Mouse (Mus musculus) MEL (cell line): ENCODE data around the gene Egfl7. TPM values are rescaled to one million over a fixed set of nuclear protein-coding genes. Genes with fewer than 3 reads are reported as not detected.

ENCODE experiments used
- DNase-seq: peaks from one replicate; pipeline ENCODE4 v3.0.0; 2011; ENCODE audit warnings: low read depth, low spot score
- H3K27ac ChIP-seq: 2 replicates; pipeline ENCODE4 v1.5.1; 2012; ENCODE audit warnings: low read depth, mild to moderate bottlenecking, control low read depth, low read length, moderate library complexity; ENCODE audit not compliant: control insufficient read depth
- H3K27me3 ChIP-seq, 2 experiments: fragments of 150-350 bp in 1 of 2; sonication (generic) in 1 of 2; 2 replicates each; pipeline ENCODE4 v1.6.1; 2012; ENCODE audit warnings: low read length in 2 of 2, mild to moderate bottlenecking in 2 of 2, improper control_type of control experiment in 1 of 2, moderate library complexity in 1 of 2; ENCODE audit not compliant: insufficient read depth in 2 of 2, control insufficient read depth in 1 of 2
- H3K36me3 ChIP-seq, 2 experiments: 2 replicates each; pipeline ENCODE4 v1.6.1; 2012 to 2014; ENCODE audit warnings: low read length in 2 of 2, improper control_type of control experiment in 1 of 2, inconsistent platforms in 1 of 2, mild to moderate bottlenecking in 1 of 2; ENCODE audit not compliant: insufficient read depth in 2 of 2, control insufficient read depth in 1 of 2
- H3K4me1 ChIP-seq, 2 experiments: fragments of 150-350 bp in 1 of 2; sonication (generic) in 1 of 2; 2 replicates each; pipeline ENCODE4 v1.6.1; 2012; ENCODE audit warnings: low read length in 2 of 2, improper control_type of control experiment in 1 of 2, mild to moderate bottlenecking in 1 of 2; ENCODE audit not compliant: insufficient read depth in 2 of 2, control insufficient read depth in 1 of 2
- H3K4me3 ChIP-seq, 2 experiments: fragments of 150-350 bp in 1 of 2; sonication (generic) in 1 of 2; 2 replicates each; pipeline ENCODE4 v1.5.1; 2012; ENCODE audit warnings: low read depth in 2 of 2, low read length in 2 of 2, mild to moderate bottlenecking in 2 of 2, moderate library complexity in 2 of 2, control low read depth in 1 of 2, improper control_type of control experiment in 1 of 2; ENCODE audit not compliant: control insufficient read depth in 1 of 2, insufficient read depth in 1 of 2
- H3K79me2 ChIP-seq: 2 replicates; pipeline ENCODE4 v1.6.1; 2012; ENCODE audit warnings: mild to moderate bottlenecking, low read length, moderate library complexity; ENCODE audit not compliant: control insufficient read depth, poor library complexity, insufficient read depth
- H3K9ac ChIP-seq: 2 replicates; pipeline ENCODE4 v1.6.1; 2012; ENCODE audit warnings: low read depth, mild to moderate bottlenecking, control low read depth, low read length, moderate library complexity; ENCODE audit not compliant: control insufficient read depth, poor library complexity, severe bottlenecking
- H3K9me3 ChIP-seq: fragments of 150-350 bp; sonication (generic); replicated peaks from 2 replicates; pipeline ENCODE4 v1.6.1; 2012; ENCODE audit warnings: mild to moderate bottlenecking, low read length, improper control_type of control experiment, moderate library complexity; ENCODE audit not compliant: insufficient read depth
- BHLHE40 ChIP-seq: IDR thresholded peaks from 2 replicates; pipeline ENCODE4 v1.6.1; 2012; ENCODE audit warnings: low read depth, mild to moderate bottlenecking, inconsistent platforms, low read length, improper control_type of control experiment, borderline replicate concordance
- CHD1 ChIP-seq: IDR thresholded peaks from 2 replicates; pipeline ENCODE4 v1.6.1; 2012; ENCODE audit warnings: low read depth, mild to moderate bottlenecking, inconsistent platforms, low read length, improper control_type of control experiment
- CHD2 ChIP-seq: IDR thresholded peaks from 2 replicates; pipeline ENCODE4 v1.6.1; 2011; ENCODE audit warnings: low read length, improper control_type of control experiment
- CTCF ChIP-seq, 3 experiments: IDR thresholded peaks in 2 of 3; conservative IDR thresholded peaks in 1 of 3; 2 replicates each; pipeline ENCODE4 v1.5.1; 2011 to 2012; ENCODE audit warnings: low read length in 3 of 3, low read depth in 2 of 3, mild to moderate bottlenecking in 2 of 3, improper control_type of control experiment in 1 of 3, inconsistent platforms in 1 of 3, mixed read lengths in 1 of 3, moderate library complexity in 1 of 3; ENCODE audit not compliant: control insufficient read depth in 1 of 3, insufficient read depth in 1 of 3, poor library complexity in 1 of 3, severe bottlenecking in 1 of 3
- E2F4 ChIP-seq: IDR thresholded peaks from 2 replicates; pipeline ENCODE4 v1.6.1; 2011; ENCODE audit warnings: low read depth, low read length, improper control_type of control experiment, borderline replicate concordance
- ELF1 ChIP-seq: IDR thresholded peaks from 2 replicates; pipeline ENCODE4 v1.6.1; 2014; ENCODE audit warnings: low read depth, mild to moderate bottlenecking, inconsistent platforms, low read length, improper control_type of control experiment, moderate library complexity
- EP300 ChIP-seq, 2 experiments: IDR thresholded peaks; 2 replicates each; pipeline ENCODE4 v1.6.1; 2011; ENCODE audit warnings: improper control_type of control experiment in 2 of 2, low read length in 2 of 2, low read depth in 1 of 2, mild to moderate bottlenecking in 1 of 2
- ETS1 ChIP-seq: IDR thresholded peaks from 2 replicates; pipeline ENCODE4 v1.6.1; 2012; ENCODE audit warnings: low read depth, mild to moderate bottlenecking, inconsistent platforms, low read length, improper control_type of control experiment, moderate library complexity
- GABPA ChIP-seq: IDR thresholded peaks from 2 replicates; pipeline ENCODE4 v1.6.1; 2012; ENCODE audit warnings: low read depth, mild to moderate bottlenecking, inconsistent platforms, low read length, improper control_type of control experiment, moderate library complexity
- GATA1 ChIP-seq: IDR thresholded peaks from 2 replicates; pipeline ENCODE4 v1.6.1; 2011; ENCODE audit warnings: low read depth, low read length, improper control_type of control experiment
- JUND ChIP-seq: IDR thresholded peaks from 2 replicates; pipeline ENCODE4 v1.6.1; 2011; ENCODE audit warnings: low read depth, mild to moderate bottlenecking, improper control_type of control experiment, low read length
- KAT2A ChIP-seq: conservative IDR thresholded peaks from 2 replicates; pipeline ENCODE4 v1.6.1; 2012; ENCODE audit warnings: low read depth, low read length, improper control_type of control experiment, inconsistent platforms
- MAFK ChIP-seq: IDR thresholded peaks from 2 replicates; pipeline ENCODE4 v1.6.1; 2011; ENCODE audit warnings: low read depth, mild to moderate bottlenecking, low read length, improper control_type of control experiment, borderline replicate concordance
- MAX ChIP-seq: IDR thresholded peaks from 2 replicates; pipeline ENCODE4 v1.6.1; 2011; ENCODE audit warnings: low read length, improper control_type of control experiment
- MXI1 ChIP-seq: IDR thresholded peaks from 2 replicates; pipeline ENCODE4 v1.6.1; 2011; ENCODE audit warnings: mild to moderate bottlenecking, low read depth, low read length, improper control_type of control experiment
- MYB ChIP-seq: IDR thresholded peaks from 2 replicates; pipeline ENCODE4 v1.6.1; 2011; ENCODE audit warnings: mild to moderate bottlenecking, low read depth, low read length, improper control_type of control experiment
- MYC ChIP-seq: IDR thresholded peaks from 2 replicates; pipeline ENCODE4 v1.6.1; 2011; ENCODE audit warnings: low read depth, mild to moderate bottlenecking, low read length, improper control_type of control experiment, moderate library complexity
- NELFE ChIP-seq: IDR thresholded peaks from 2 replicates; pipeline ENCODE4 v1.6.1; 2011; ENCODE audit warnings: low read depth, low read length, improper control_type of control experiment
- NRF1 ChIP-seq: IDR thresholded peaks from 2 replicates; pipeline ENCODE4 v1.6.1; 2014; ENCODE audit warnings: low read depth, mild to moderate bottlenecking, inconsistent platforms, low read length, improper control_type of control experiment, moderate library complexity; ENCODE audit not compliant: poor library complexity, insufficient read depth, severe bottlenecking
- POLR2A ChIP-seq, 2 experiments: IDR thresholded peaks; 2 replicates each; pipeline ENCODE4 v1.6.1; 2011 to 2012; ENCODE audit warnings: low read length in 2 of 2, mild to moderate bottlenecking in 2 of 2, control low read depth in 1 of 2, improper control_type of control experiment in 1 of 2, low read depth in 1 of 2, moderate library complexity in 1 of 2; ENCODE audit not compliant: control insufficient read depth in 1 of 2, insufficient read depth in 1 of 2, poor library complexity in 1 of 2
- RAD21 ChIP-seq: IDR thresholded peaks from 2 replicates; pipeline ENCODE4 v1.6.1; 2011; ENCODE audit warnings: mild to moderate bottlenecking, low read depth, low read length, improper control_type of control experiment
- RCOR1 ChIP-seq: IDR thresholded peaks from 2 replicates; pipeline ENCODE4 v1.6.1; 2012; ENCODE audit warnings: low read depth, mild to moderate bottlenecking, inconsistent platforms, low read length, improper control_type of control experiment
- SMC3 ChIP-seq: IDR thresholded peaks from 2 replicates; pipeline ENCODE4 v1.6.1; 2011; ENCODE audit warnings: low read depth, low read length, improper control_type of control experiment
- TAL1 ChIP-seq: IDR thresholded peaks from 2 replicates; pipeline ENCODE4 v1.6.1; 2012; ENCODE audit warnings: mild to moderate bottlenecking, inconsistent platforms, low read length, moderate library complexity, mixed read lengths
- TBP ChIP-seq: IDR thresholded peaks from 2 replicates; pipeline ENCODE4 v1.8.0; 2011; ENCODE audit warnings: low read depth, low read length, improper control_type of control experiment
- TCF12 ChIP-seq: IDR thresholded peaks from 2 replicates; pipeline ENCODE4 v1.6.1; 2014; ENCODE audit warnings: low read depth, mild to moderate bottlenecking, inconsistent platforms, low read length, improper control_type of control experiment, moderate library complexity
- USF1 ChIP-seq: IDR thresholded peaks from 2 replicates; pipeline ENCODE4 v1.6.1; 2014; ENCODE audit warnings: low read depth, mild to moderate bottlenecking, inconsistent platforms, low read length, improper control_type of control experiment, moderate library complexity
- ZKSCAN1 ChIP-seq: IDR thresholded peaks from 2 replicates; pipeline ENCODE4 v1.6.1; 2012; ENCODE audit warnings: low read depth, mild to moderate bottlenecking, inconsistent platforms, low read length, improper control_type of control experiment, moderate library complexity
- ZMIZ1 ChIP-seq: IDR thresholded peaks from 2 replicates; pipeline ENCODE4 v1.6.1; 2012; ENCODE audit warnings: low read depth, mild to moderate bottlenecking, inconsistent platforms, low read length, improper control_type of control experiment, moderate library complexity
- polyA plus RNA-seq, 2 experiments: library from polyadenylated mRNA; stranded (reverse) in 1 of 2; unstranded in 1 of 2; fragments of >175 nt in 1 of 2; fragments of >200 nt in 1 of 2; gene quantifications; 2 replicates each; pipeline versions ENCODE4 v1.2.1 to v1.2.4; 2012; ENCODE audit warnings: low replicate concordance in 2 of 2, low read depth in 1 of 2; ENCODE audit not compliant: insufficient read length in 2 of 2, insufficient read depth in 1 of 2, missing spikeins in 1 of 2
- total RNA-seq: library from RNA; depleted of rRNA; stranded (reverse); fragments of 300-350 nt; gene quantifications from 2 replicates; pipeline ENCODE4 v1.2.3, GENCODE M21; 2012

The Egfl7 gene
- total and polyA plus RNA-seq, 3 experiments = 73.9 to 125 TPM; not detected in 1

DNA sequence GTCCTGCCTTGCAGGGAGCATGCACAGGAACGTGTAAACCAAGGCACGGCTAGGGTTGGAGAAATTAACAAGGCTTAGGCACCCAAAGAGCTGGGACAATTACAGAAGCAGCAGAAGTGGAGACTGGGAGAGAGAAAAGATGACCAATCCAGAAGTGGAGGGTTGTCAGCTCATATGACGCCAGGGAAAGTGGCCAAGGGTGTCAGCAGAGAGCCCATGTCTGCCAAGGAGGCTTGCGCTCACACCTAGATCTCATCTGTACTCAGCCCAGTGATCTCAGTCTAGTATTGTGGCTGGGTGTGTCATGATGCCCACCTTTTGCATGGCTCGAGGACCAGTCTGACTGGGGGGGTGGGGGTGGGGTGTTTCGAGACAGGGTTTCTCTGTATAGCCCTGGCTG is 5.9 kb downstream of the Egfl7 start:
- Histone ChIP-seq H3K79me2 (no peaks in the 10 kb centered on the region; the same call in 1 of the 2 replicates), H3K27ac (no peak overlapping the region), H3K27me3 (no peaks in the 10 kb centered on the region), H3K9ac (no peak overlapping the region), H3K4me3 (no peak overlapping the region), H3K9me3 (no peaks in the 10 kb centered on the region), H3K4me1 (peaks cover 4 to 21% of the 10 kb centered on the region in 2 experiments; a peak in 3 of 4 replicates), H3K36me3 (peaks cover 0 to 11% of the 10 kb centered on the region in 2 experiments; a peak in 2 of 4 replicates)
- no peak for DNase-seq
- TF ChIP-seq NELFE (no peak), MAFK (no peak), POLR2A (IDR thresholded peaks at IDR 0.05; ENCODE audit: control insufficient read depth in 1 of 2, insufficient read depth in 1 of 2, low read depth in 1 of 2, low read length in 2 of 2, poor library complexity in 1 of 2) (no peak), KAT2A (no peak), ZMIZ1 (no peak), SMC3 (no peak), GATA1 (no peak)

DNA sequence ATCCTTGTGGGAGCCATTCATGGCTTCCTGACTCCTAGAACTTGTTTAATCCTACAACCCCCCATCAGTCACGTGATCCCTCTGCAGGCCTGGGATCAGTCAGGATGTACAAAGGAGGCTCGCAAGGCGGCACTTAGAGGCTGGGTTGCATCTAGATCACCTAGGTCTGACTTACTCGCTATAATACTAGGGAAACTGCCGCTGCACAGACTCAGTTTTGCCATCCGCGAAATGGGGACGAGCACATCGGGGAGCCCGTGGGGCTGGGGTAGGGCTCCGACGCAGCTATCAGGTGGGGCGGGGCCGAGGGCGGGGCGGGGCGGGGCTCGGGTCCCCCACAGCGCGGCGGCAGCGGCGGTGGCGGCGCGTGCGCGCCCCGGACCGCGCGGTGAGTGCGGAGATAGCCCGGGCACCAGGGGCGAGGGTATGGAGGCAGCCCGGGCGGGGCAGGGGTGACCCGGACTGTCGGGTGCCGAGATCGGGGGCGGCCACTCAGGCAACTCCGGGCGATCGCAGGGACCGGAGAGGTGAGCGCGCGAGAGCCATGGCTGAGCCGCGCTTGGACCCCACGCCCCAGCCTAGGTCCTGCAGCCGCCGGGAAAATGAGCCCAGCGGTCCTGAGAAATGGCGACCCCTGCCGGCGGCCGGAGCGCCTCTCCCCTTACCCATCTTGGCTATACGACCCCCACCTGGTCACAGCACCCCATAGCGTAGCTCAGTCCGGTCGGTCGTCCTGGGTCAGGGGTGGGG is 6.7 kb downstream of the Egfl7 start, which contains the start of gene Gm20532:
TSS of gene Gm20532 (plus strand) at position 346 of the 750 bp plus-strand sequence.
- Histone ChIP-seq H3K9ac (peak within 1 kb of the TSS; percentile 84), H3K36me3 (peaks cover 0 to 11% of the 10 kb centered on the region in 2 experiments; a peak in 2 of 4 replicates), H3K4me1 (peaks cover 4 to 21% of the 10 kb centered on the region in 2 experiments; a peak in 3 of 4 replicates), H3K27me3 (no peaks in the 10 kb centered on the region), H3K4me3 (peak within 1 kb of the TSS; percentile 81 to 93), H3K27ac (peak within 1 kb of the TSS; percentile 48), H3K9me3 (no peaks in the 10 kb centered on the region), H3K79me2 (no peaks in the 10 kb centered on the region; the same call in 1 of the 2 replicates)
- peak; percentile 77 for DNase-seq
- TF ChIP-seq KAT2A (no peak), TCF12 (no peak), RAD21 (peak; percentile 31), JUND (no peak), MYC (no peak), MAFK (no peak), EP300 (IDR thresholded peaks at IDR 0.05; ENCODE audit: low read depth in 1 of 2, low read length in 2 of 2) (no peak), ZMIZ1 (no peak; the same call in 1 of the 2 replicates), ZKSCAN1 (no peak), BHLHE40 (peak; percentile 48; the same call in 1 of the 2 replicates), RCOR1 (peak; percentile 48; the same call in 1 of the 2 replicates), USF1 (peak; percentile 86), POLR2A (IDR thresholded peaks at IDR 0.05; ENCODE audit: control insufficient read depth in 1 of 2, insufficient read depth in 1 of 2, low read depth in 1 of 2, low read length in 2 of 2, poor library complexity in 1 of 2) (peak; percentile 66 to 86; a peak in 2 of 4 replicates), CTCF (IDR thresholded peaks at IDR 0.05 in 2 of 3, conservative IDR thresholded peaks at IDR 0.05 in 1 of 3; ENCODE audit: control insufficient read depth in 1 of 3, insufficient read depth in 1 of 3, low read depth in 2 of 3, low read length in 3 of 3, poor library complexity in 1 of 3, severe bottlenecking in 1 of 3) (peak; percentile 47 to 85 (median 62); a peak in 5 of 6 replicates), ETS1 (no peak), MAX (no peak), NELFE (peak; percentile 74), GATA1 (no peak), TAL1 (no peak), GABPA (no peak), NRF1 (peak; percentile 69), CHD2 (no peak), TBP (no peak), ELF1 (no peak), CHD1 (no peak), MYB (no peak), E2F4 (0 out of 2 replicates have a peak, but pooled peaks have one; percentile 20), MXI1 (no peak)
